Mouse (Mus musculus) midbrain, embryonic 16.5 days (tissue): ENCODE measurements around the gene Gm20737. TPM values are rescaled to one million over a fixed set of nuclear protein-coding genes. Genes with fewer than 3 reads are reported as not detected.
"Not testable (repeated sequence)": the region's sequence is repeated elsewhere in the genome, so short reads cannot be mapped to it uniquely, and the experiment has no call there.

ENCODE experiments used
- ATAC-seq: fragments of 200-750 bp; cut with Nextera tagmentation; 2 replicates; pipeline ENCODE4 v1.8.0; 2017; ENCODE audit warnings: moderate TSS enrichment
- H3K27ac ChIP-seq: fragments of 300-500 bp; sonication (generic); 2 replicates; pipeline ENCODE4 v1.5.1; 2014; ENCODE audit warnings: mild to moderate bottlenecking, low read length, mixed read lengths
- H3K27me3 ChIP-seq: fragments of 300-500 bp; sonication (generic); 2 replicates; pipeline ENCODE4 v1.6.1; 2014; ENCODE audit warnings: low read depth, low read length, mixed read lengths; ENCODE audit not compliant: control insufficient read depth, insufficient read depth
- H3K36me3 ChIP-seq: fragments of 300-500 bp; sonication (generic); 2 replicates; pipeline ENCODE4 v1.6.1; 2014; ENCODE audit warnings: mild to moderate bottlenecking, low read length, moderate library complexity, mixed read lengths; ENCODE audit not compliant: control insufficient read depth, insufficient read depth
- H3K4me1 ChIP-seq: fragments of 300-500 bp; sonication (generic); 2 replicates; pipeline ENCODE4 v1.6.1; 2014; ENCODE audit warnings: mild to moderate bottlenecking, low read length, mixed read lengths; ENCODE audit not compliant: control insufficient read depth, insufficient read depth
- H3K4me2 ChIP-seq: fragments of 300-500 bp; sonication (generic); 2 replicates; pipeline ENCODE4 v1.6.1; 2014; ENCODE audit warnings: mild to moderate bottlenecking, low read length, mixed read lengths
- H3K4me3 ChIP-seq: fragments of 300-500 bp; sonication (generic); 2 replicates; pipeline ENCODE4 v1.5.1; 2014; ENCODE audit warnings: low read depth, mild to moderate bottlenecking, low read length, moderate library complexity, mixed read lengths
- H3K9ac ChIP-seq: fragments of 300-500 bp; sonication (generic); 2 replicates; pipeline ENCODE4 v1.6.1; 2014; ENCODE audit warnings: low read depth, low read length, mixed read lengths
- H3K9me3 ChIP-seq: fragments of 300-500 bp; sonication (generic); replicated peaks from 2 replicates; pipeline ENCODE4 v1.6.1; 2014; ENCODE audit warnings: mild to moderate bottlenecking, low read length, mixed read lengths; ENCODE audit not compliant: control insufficient read depth, poor library complexity, severe bottlenecking
- WGBS: fragments of 180-500 bp; shearing (Covaris S2); extraction: QIAGEN DNeasy Blood & Tissue Kit; methylation state at CpG from one replicate; pipeline ENCODE4 v1.1.7; 2014; 5-methylcytosine and 5-hydroxymethylcytosine counted together
- polyA plus RNA-seq: library from polyadenylated mRNA; unstranded; fragments of >200 nt; fragmentation: Nextera tagmentation; extraction: Ambion mirVana; gene quantifications from 2 replicates; pipeline ENCODE4 v1.2.1, GENCODE M21; 2015

The Gm20737 gene
- not detected in 2 replicates for polyA plus RNA-seq

DNA sequence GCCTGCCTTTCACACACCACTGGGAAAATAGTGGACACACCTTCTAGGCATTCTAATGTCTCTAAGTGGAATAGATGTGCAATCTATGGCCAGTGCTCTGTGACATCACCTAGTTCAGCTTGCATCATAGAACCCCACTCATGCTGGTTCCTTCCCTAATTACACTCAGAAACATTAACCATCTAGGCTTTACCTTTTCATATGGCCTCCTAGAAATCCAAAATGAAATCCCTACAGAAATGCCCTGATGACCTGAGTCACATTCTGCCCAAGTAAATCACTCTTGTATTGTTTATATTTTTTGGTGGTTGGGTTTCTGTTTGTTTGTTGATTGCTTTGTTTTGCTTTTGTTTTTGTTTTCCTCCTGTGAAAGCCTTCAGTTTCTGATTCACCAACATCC lies at the start of gene Gm20737:
Gm20737 (minus strand) TSS at position 101 of the 400 bp plus-strand sequence.
- not testable (repeated sequence) for H3K4me1 ChIP-seq, H3K27ac ChIP-seq, H3K36me3 ChIP-seq, H3K4me3 ChIP-seq, H3K27me3 ChIP-seq, ATAC-seq, H3K9ac ChIP-seq, H3K4me2 ChIP-seq, H3K9me3 ChIP-seq

DNA sequence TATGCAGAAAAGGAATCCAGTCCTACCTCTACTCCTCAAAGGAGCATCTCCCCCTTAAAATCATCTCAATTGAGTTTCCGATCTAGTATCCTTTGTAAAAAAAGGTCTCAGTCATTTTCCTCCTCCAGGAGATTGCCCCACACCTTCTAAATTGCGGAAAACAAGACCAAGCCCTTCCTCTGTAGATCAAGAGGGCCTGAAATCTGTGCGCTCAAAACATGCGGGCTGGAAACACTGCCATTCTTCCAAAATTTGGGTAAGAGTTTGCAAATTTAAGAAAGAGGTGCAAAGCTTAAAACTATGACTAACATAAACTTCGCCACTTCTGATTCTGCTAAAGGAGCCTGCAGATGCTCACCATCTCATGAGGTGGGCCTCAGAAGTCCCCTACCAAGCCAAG lies 17.3 kb upstream of the Gm20737 start, which contains the start of gene Gm21775:
Gm21775 (plus strand) TSS at position 301 of the 400 bp plus-strand sequence.
- not testable (repeated sequence) for ATAC-seq, H3K36me3 ChIP-seq, H3K27ac ChIP-seq, H3K4me2 ChIP-seq, H3K27me3 ChIP-seq, H3K9me3 ChIP-seq, H3K4me3 ChIP-seq, H3K4me1 ChIP-seq, H3K9ac ChIP-seq
- WGBS = 78% methylated on average over 1 of the region's 5 CpGs

Other genes with a start within 250 kb of the Gm20737 start
- not detected in 2 replicates for gene Gm20834, start 211.5 kb downstream of the Gm20737 start, polyA plus RNA-seq
- gene Gm28510, start 123.3 kb downstream of the Gm20737 start, polyA plus RNA-seq = not detected in 2 replicates
- not detected in 2 replicates for gene Gm21775, start 17.4 kb upstream of the Gm20737 start, polyA plus RNA-seq
- not detected in 2 replicates for gene Gm21900, start 80.3 kb upstream of the Gm20737 start, polyA plus RNA-seq
- gene Gm20777, start 216.4 kb upstream of the Gm20737 start, polyA plus RNA-seq = not detected in 2 replicates